Mouse (Mus musculus) limb, embryonic 13.5 days (tissue): ENCODE results near the gene Pelp1. TPM values are rescaled to one million over a fixed set of nuclear protein-coding genes. Genes with fewer than 3 reads are reported as not detected.
A peak's percentile ranks its signal among the peaks of the same experiment; 100 is the strongest.

Experiments
- ATAC-seq: fragments of 200-750 bp; cut with Nextera tagmentation; 2 replicates; pipeline ENCODE4 v1.8.0; 2017; ENCODE audit warnings: low read depth, moderate number of reproducible peaks, moderate TSS enrichment; ENCODE audit not compliant: low FRiP score
- H3K27ac ChIP-seq: fragments of 300-500 bp; sonication (generic); 2 replicates; pipeline ENCODE4 v1.5.1; 2015; ENCODE audit warnings: inconsistent platforms, mild to moderate bottlenecking, moderate library complexity
- H3K27me3 ChIP-seq: fragments of 300-500 bp; sonication (generic); 2 replicates; pipeline ENCODE4 v1.6.1; 2015; ENCODE audit warnings: mild to moderate bottlenecking, inconsistent platforms
- H3K36me3 ChIP-seq: fragments of 300-500 bp; sonication (generic); 2 replicates; pipeline ENCODE4 v1.6.1; 2015; ENCODE audit warnings: inconsistent platforms, mild to moderate bottlenecking, moderate library complexity
- H3K4me1 ChIP-seq: fragments of 300-500 bp; sonication (generic); 2 replicates; pipeline ENCODE4 v1.6.1; 2015; ENCODE audit warnings: inconsistent platforms
- H3K4me2 ChIP-seq: fragments of 300-500 bp; sonication (generic); replicated peaks from 2 replicates; pipeline ENCODE4 v1.6.1; 2015; ENCODE audit warnings: inconsistent platforms, mild to moderate bottlenecking, moderate library complexity
- H3K4me3 ChIP-seq: fragments of 300-500 bp; sonication (generic); 2 replicates; pipeline ENCODE4 v1.5.1; 2015; ENCODE audit warnings: moderate library complexity, mild to moderate bottlenecking, inconsistent platforms
- H3K9ac ChIP-seq: fragments of 300-500 bp; sonication (generic); 2 replicates; pipeline ENCODE4 v1.6.1; 2015; ENCODE audit warnings: mild to moderate bottlenecking, inconsistent platforms
- H3K9me3 ChIP-seq: fragments of 300-500 bp; sonication (generic); 2 replicates; pipeline ENCODE4 v1.6.1; 2016; ENCODE audit warnings: inconsistent platforms
- WGBS: fragments of 180-500 bp; shearing (Covaris S2); methylation state at CpG from one replicate; pipeline ENCODE4 v1.1.7; 2015; 5-methylcytosine and 5-hydroxymethylcytosine counted together
- polyA plus RNA-seq: library from polyadenylated mRNA; unstranded; fragments of >200 nt; fragmentation: Nextera tagmentation; extraction: Ambion mirVana; gene quantifications from 2 replicates; pipeline ENCODE4 v1.2.1, GENCODE M21; 2015

Pelp1 gene
- polyA plus RNA-seq = 40.0 and 41.8 TPM in 2 replicates

- Histone ChIP-seq H3K9ac (peak within 1 kb of the TSS; percentile 96), H3K4me2 (peak within 1 kb of the TSS; percentile 95), H3K9me3 (no peaks in the 10 kb centered on the region), H3K4me3 (peak within 1 kb of the TSS; percentile 99), H3K27ac (peak within 1 kb of the TSS; percentile 72; the same call in 1 of the 2 replicates), H3K27me3 (no peaks in the 10 kb centered on the region), H3K4me1 (peaks cover 27% of the 10 kb centered on the region), H3K36me3 (peaks cover 12% of the 10 kb centered on the region)
- under 1% methylated on average over 59 of the region's 59 CpGs for WGBS
- ATAC-seq = peak; percentile 99
These were observed at the start of gene Pelp1 for GRCm38 (mm10) chr11:70409594-70410296. Gene Pelp1, minus strand, starts transcription at chr11:70410031.

GRCm38 (mm10) chr11:70458688-70459600, 49.1 kb upstream of the Pelp1 start, which contains the start of gene Zmynd15:
Gene Zmynd15, plus strand, starts transcription at chr11:70459433.
- Histone ChIP-seq H3K4me1 (peaks cover 9% of the 10 kb centered on the region), H3K36me3 (peaks cover 5% of the 10 kb centered on the region), H3K4me2 (peak within 1 kb of the TSS; percentile 90), H3K27me3 (peaks cover 59% of the 10 kb centered on the region), H3K9ac (peak within 1 kb of the TSS; percentile 66), H3K9me3 (no peaks in the 10 kb centered on the region), H3K27ac (no peak within 1 kb of the TSS), H3K4me3 (peak within 1 kb of the TSS; percentile 56)
- ATAC-seq = no peak
- 18% methylated on average over 32 of the region's 32 CpGs for WGBS

GRCm38 (mm10) chr11:70453261-70454044, 43.6 kb upstream of the Pelp1 start:
- no peak overlapping the region for H3K4me3 ChIP-seq
- no peak overlapping the region for H3K9ac ChIP-seq
- WGBS = 86% methylated on average over 9 of the region's 9 CpGs
- H3K4me2 ChIP-seq = peak overlapping the region; percentile 72
- ATAC-seq = no peak
- no peak overlapping the region for H3K27ac ChIP-seq
- peaks cover 21% of the 10 kb centered on the region for H3K4me1 ChIP-seq
- H3K9me3 ChIP-seq = no peaks in the 10 kb centered on the region
- H3K27me3 ChIP-seq = peaks cover 4% of the 10 kb centered on the region
- peaks cover 9% of the 10 kb centered on the region for H3K36me3 ChIP-seq

- WGBS = under 1% methylated on average over 46 of the region's 46 CpGs
- peak within 1 kb of the TSS; percentile 98 for H3K27ac ChIP-seq
- peak; percentile 99 for ATAC-seq
These were observed 42.1 kb upstream of the Pelp1 start, which contains the start of gene Med11 for GRCm38 (mm10) chr11:70451797-70452498. Gene Med11, plus strand, starts transcription at chr11:70451919.

GRCm38 (mm10) chr11:70450926-70451325, 41.1 kb upstream of the Pelp1 start:
- ATAC-seq = no peak
- Histone ChIP-seq H3K4me1 (peaks cover 22% of the 10 kb centered on the region), H3K4me3 (no peak overlapping the region), H3K4me2 (no peak overlapping the region), H3K9me3 (no peaks in the 10 kb centered on the region), H3K27ac (no peak overlapping the region), H3K27me3 (no peaks in the 10 kb centered on the region), H3K9ac (no peak overlapping the region), H3K36me3 (peaks cover 9% of the 10 kb centered on the region)
- 83% methylated on average over 2 of the region's 2 CpGs for WGBS

More at GRCm38 (mm10) chr11:70451797-70452498, 42.1 kb upstream of the Pelp1 start, which contains the start of gene Med11:
- peak within 1 kb of the TSS; percentile 66 for H3K4me3 ChIP-seq
- peaks cover 9% of the 10 kb centered on the region for H3K36me3 ChIP-seq
- no peaks in the 10 kb centered on the region for H3K9me3 ChIP-seq
- no peaks in the 10 kb centered on the region for H3K27me3 ChIP-seq
- H3K9ac ChIP-seq = peak within 1 kb of the TSS; percentile 79
- peak within 1 kb of the TSS; percentile 72 for H3K4me2 ChIP-seq
- H3K4me1 ChIP-seq = peaks cover 22% of the 10 kb centered on the region

- H3K27me3 ChIP-seq = no peaks in the 10 kb centered on the region
- no peaks in the 10 kb centered on the region for H3K36me3 ChIP-seq
- no peaks in the 10 kb centered on the region for H3K9me3 ChIP-seq
- no peak for ATAC-seq
- WGBS = 71% methylated on average over 1 of the region's 1 CpGs
- H3K27ac ChIP-seq = no peak overlapping the region
- H3K4me1 ChIP-seq = peaks cover 8% of the 10 kb centered on the region
- H3K4me2 ChIP-seq = no peak overlapping the region
- no peak overlapping the region for H3K4me3 ChIP-seq
- no peak overlapping the region for H3K9ac ChIP-seq
These were observed 37.5 kb upstream of the Pelp1 start for GRCm38 (mm10) chr11:70447373-70447772.

- H3K27ac ChIP-seq = no peak overlapping the region
- H3K27me3 ChIP-seq = no peaks in the 10 kb centered on the region
- peaks cover 6% of the 10 kb centered on the region; the same call in 1 of the 2 replicates for H3K36me3 ChIP-seq
- 0 out of 2 replicates have a peak, but pooled peaks cover 7% of the 10 kb centered on the region for H3K4me1 ChIP-seq
- no peak overlapping the region for H3K4me2 ChIP-seq
- 32% methylated on average over 3 of the region's 3 CpGs for WGBS
- H3K9me3 ChIP-seq = no peaks in the 10 kb centered on the region
- ATAC-seq = no peak
- no peak overlapping the region for H3K4me3 ChIP-seq
- no peak overlapping the region for H3K9ac ChIP-seq
These were observed 36.9 kb upstream of the Pelp1 start for GRCm38 (mm10) chr11:70446756-70447155.

- Histone ChIP-seq H3K4me1 (0 out of 2 replicates have a peak, but pooled peaks cover 3% of the 10 kb centered on the region), H3K27me3 (no peaks in the 10 kb centered on the region), H3K36me3 (peaks cover 26% of the 10 kb centered on the region), H3K9ac (no peak overlapping the region), H3K9me3 (no peaks in the 10 kb centered on the region), H3K4me2 (no peak overlapping the region), H3K27ac (no peak overlapping the region), H3K4me3 (no peak overlapping the region)
- ATAC-seq = no peak
- 78% methylated on average over 6 of the region's 6 CpGs for WGBS
These were observed 34.8 kb upstream of the Pelp1 start for GRCm38 (mm10) chr11:70444667-70445066.

- H3K9ac ChIP-seq = no peak overlapping the region
- 83% methylated on average over 3 of the region's 3 CpGs for WGBS
- H3K36me3 ChIP-seq = peaks cover 33% of the 10 kb centered on the region
- H3K27me3 ChIP-seq = no peaks in the 10 kb centered on the region
- ATAC-seq = no peak
- no peak overlapping the region for H3K4me3 ChIP-seq
- no peak overlapping the region for H3K4me2 ChIP-seq
- H3K4me1 ChIP-seq = 0 out of 2 replicates have a peak, but pooled peaks cover 3% of the 10 kb centered on the region
- H3K9me3 ChIP-seq = no peaks in the 10 kb centered on the region
- H3K27ac ChIP-seq = no peak overlapping the region
These were observed 34.1 kb upstream of the Pelp1 start for GRCm38 (mm10) chr11:70443964-70444363.

GRCm38 (mm10) chr11:70441882-70442281, 32.1 kb upstream of the Pelp1 start:
- whole genome bisulfite sequencing = 90% methylated on average over 7 of the region's 7 CpGs
- Histone ChIP-seq H3K4me2 (no peak overlapping the region), H3K9me3 (no peaks in the 10 kb centered on the region), H3K4me1 (0 out of 2 replicates have a peak, but pooled peaks cover 2% of the 10 kb centered on the region), H3K27me3 (no peaks in the 10 kb centered on the region), H3K27ac (no peak overlapping the region), H3K4me3 (no peak overlapping the region), H3K9ac (no peak overlapping the region), H3K36me3 (peaks cover 54% of the 10 kb centered on the region)
- no peak for ATAC-seq

GRCm38 (mm10) chr11:70440637-70441036, 30.8 kb upstream of the Pelp1 start:
- Histone ChIP-seq H3K4me1 (no peaks in the 10 kb centered on the region), H3K9me3 (no peaks in the 10 kb centered on the region), H3K4me3 (no peak overlapping the region), H3K9ac (0 out of 2 replicates have a peak overlapping the region, but pooled peaks have one; percentile 19), H3K36me3 (peaks cover 65% of the 10 kb centered on the region), H3K27ac (no peak overlapping the region), H3K27me3 (no peaks in the 10 kb centered on the region), H3K4me2 (no peak overlapping the region)
- no peak for ATAC-seq
- WGBS = 92% methylated on average over 4 of the region's 4 CpGs
